12 mouse cellular contexts compared by ENCODE assay signal in the genomic region with DNA sequence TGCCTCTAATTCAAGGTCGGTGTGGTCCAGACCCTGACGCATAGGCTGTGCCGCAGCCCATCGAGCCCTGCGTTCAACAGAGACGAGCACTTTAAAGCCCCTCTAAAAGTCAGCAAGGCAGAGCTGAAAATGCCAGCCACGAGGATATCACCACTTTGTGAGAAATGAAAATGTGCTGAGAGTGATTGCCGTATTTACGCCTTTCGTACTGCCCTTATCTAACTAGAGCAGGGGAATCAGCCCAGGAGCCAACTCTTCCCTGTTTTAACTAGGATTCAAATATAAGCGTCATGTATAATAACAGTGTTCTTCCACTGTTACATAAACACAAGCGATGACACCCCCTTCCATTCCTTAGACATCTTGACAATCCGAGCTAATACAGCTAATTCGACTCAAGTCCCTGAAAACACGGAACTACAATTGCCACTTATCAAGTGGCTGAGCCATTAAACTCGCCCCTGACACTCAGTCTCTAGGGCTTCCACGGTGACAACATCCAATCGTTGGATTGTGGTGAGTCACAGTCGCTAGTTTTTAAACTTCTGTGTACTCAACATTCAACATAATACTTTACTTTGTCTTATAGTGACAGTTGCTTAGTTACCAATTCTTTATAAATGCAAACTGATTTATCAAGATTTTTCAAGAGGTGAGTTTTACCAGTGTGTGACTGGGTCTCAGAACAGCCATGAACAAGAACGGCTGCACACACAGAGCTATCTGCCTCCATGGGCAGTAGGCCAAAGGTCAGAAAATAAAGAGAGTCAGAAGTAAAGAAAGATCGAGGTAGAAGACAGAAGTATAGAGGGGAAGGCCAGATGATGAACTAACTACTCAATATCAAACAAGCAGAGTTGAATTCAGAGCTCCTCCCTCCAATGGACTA.
DNase-seq lines count a peak whose midpoint lies in the region; ATAC-seq and TF ChIP-seq lines count a peak whose summit lies in the region.
"Had no signal": no experiment of that assay in that cellular context is flagged by ENCODE, and none has a peak within 500 bp of the region (broad histone marks: within the 10 kb centered on the region; RNA-seq: fewer than 3 reads in every experiment).

No protein-coding gene starts in this region.

- no peaks in the 10 kb centered on the region for H3K79me2 ChIP-seq in MEL (ENCODE audit: control insufficient read depth, insufficient read depth, low read length, poor library complexity)

- ATAC-seq in frontal cortex, adult (ENCODE audit: low TSS enrichment): 0 out of 2 replicates have a peak, but pooled peaks have one; percentile 26
- peak; percentile 11 to 23; a peak in 1 of 4 replicates for ATAC-seq in hematopoietic stem cell, adult 5-6 weeks (replicated peaks in 1 of 2; ENCODE audit: insufficient read depth in 1 of 2, low FRiP score in 2 of 2, low TSS enrichment in 1 of 2, low read depth in 1 of 2, poor library complexity in 2 of 2, severe bottlenecking in 2 of 2)
- peak; percentile 71 for ATAC-seq in megakaryocyte-erythroid progenitor cell, adult 5-6 weeks (replicated peaks; ENCODE audit: low FRiP score, low TSS enrichment, poor library complexity, severe bottlenecking)
- ATAC-seq: forebrain, embryonic 14.5 days had no signal

- peaks cover 6 to 29% of the 10 kb centered on the region in 2 experiments for H3K4me1 ChIP-seq in MEL (ENCODE audit: control insufficient read depth in 1 of 2, insufficient read depth in 2 of 2, low read length in 2 of 2)
- H3K4me1 ChIP-seq: limb, embryonic 12.5 days had no signal

- TF ChIP-seq CTCF in MEL (IDR thresholded peaks at IDR 0.05 in 2 of 3, conservative IDR thresholded peaks at IDR 0.05 in 1 of 3; ENCODE audit: control insufficient read depth in 1 of 3, insufficient read depth in 1 of 3, low read depth in 2 of 3, low read length in 3 of 3, poor library complexity in 1 of 3, severe bottlenecking in 1 of 3): no peak

- TF ChIP-seq POLR2A in MEL (IDR thresholded peaks at IDR 0.05; ENCODE audit: control insufficient read depth in 1 of 2, insufficient read depth in 1 of 2, low read depth in 1 of 2, low read length in 2 of 2, poor library complexity in 1 of 2): no peak

- no peaks in the 10 kb centered on the region for H3K27me3 ChIP-seq in MEL (ENCODE audit: control insufficient read depth in 1 of 2, insufficient read depth in 2 of 2, low read length in 2 of 2)
- H3K27me3 ChIP-seq: limb, embryonic 12.5 days had no signal

- H3K36me3 ChIP-seq in MEL (ENCODE audit: control insufficient read depth in 1 of 2, insufficient read depth in 2 of 2, low read length in 2 of 2): peaks cover 0 to 21% of the 10 kb centered on the region in 2 experiments; a peak in 2 of 4 replicates
- H3K36me3 ChIP-seq: limb, embryonic 12.5 days had no signal

- no peak for DNase-seq in frontal cortex, adult 2 months (ENCODE audit: extremely low spot score in 1 of 2, low spot score in 1 of 2)
- peak; percentile 81 for DNase-seq in MEL (ENCODE audit: low read depth, low spot score)
- no peak for DNase-seq in right cerebral cortex, postnatal 14 days
- DNase-seq in right cerebral cortex, adult 18-20 months: no peak
- DNase-seq in cerebellum, adult 11-12 months: no peak
- DNase-seq: embryo, embryonic 11 days; heart, adult 2 months had no signal

- H3K9ac ChIP-seq in MEL (ENCODE audit: control insufficient read depth, low read depth, low read length, poor library complexity, severe bottlenecking): peak overlapping the region; percentile 60
- H3K9ac ChIP-seq: limb, embryonic 12.5 days had no signal

- no peak for TF ChIP-seq RAD21 in MEL (IDR thresholded peaks at IDR 0.05; ENCODE audit: low read depth, low read length)

- TF ChIP-seq EP300 in MEL (IDR thresholded peaks at IDR 0.05; ENCODE audit: low read depth in 1 of 2, low read length in 2 of 2): peak; percentile 74 to 82

- H3K4me3 ChIP-seq in MEL (ENCODE audit: control insufficient read depth in 1 of 2, insufficient read depth in 1 of 2, low read depth in 2 of 2, low read length in 2 of 2): peak overlapping the region; percentile 3 to 57
- H3K4me3 ChIP-seq: heart, adult 2 months; limb, embryonic 12.5 days had no signal

- H3K9me3 ChIP-seq in MEL (replicated peaks; ENCODE audit: insufficient read depth, low read length): no peaks in the 10 kb centered on the region
- H3K9me3 ChIP-seq: limb, embryonic 12.5 days had no signal

- H3K27ac ChIP-seq in MEL (ENCODE audit: control insufficient read depth, low read depth, low read length): peak overlapping the region; percentile 68
- H3K27ac ChIP-seq: heart, adult 2 months; limb, embryonic 12.5 days had no signal

TF ChIP-seq in MEL, 35 proteins besides CTCF, POLR2A, EP300 and RAD21:
- TF ChIP-seq RCOR1 (IDR thresholded peaks at IDR 0.05; ENCODE audit: low read depth, low read length) (0 out of 2 replicates have a peak, but pooled peaks have one; percentile 61), TCF12 (IDR thresholded peaks at IDR 0.05; ENCODE audit: low read depth, low read length) (peak; percentile 81; the same call in 1 of the 2 replicates), KAT2A (conservative IDR thresholded peaks at IDR 0.05; ENCODE audit: low read depth, low read length) (no peak), SIN3A (IDR thresholded peaks at IDR 0.05; ENCODE audit: low read length) (peak; percentile 44), SMC3 (IDR thresholded peaks at IDR 0.05; ENCODE audit: low read depth, low read length) (no peak), MXI1 (IDR thresholded peaks at IDR 0.05; ENCODE audit: low read depth, low read length) (peak; percentile 57; the same call in 1 of the 2 replicates), TAL1 (IDR thresholded peaks at IDR 0.05; ENCODE audit: low read length) (peak; percentile 86), GATA1 (IDR thresholded peaks at IDR 0.05; ENCODE audit: low read depth, low read length) (peak; percentile 76; the same call in 1 of the 2 replicates), USF1 (IDR thresholded peaks at IDR 0.05; ENCODE audit: low read depth, low read length) (no peak), MAFK (IDR thresholded peaks at IDR 0.05; ENCODE audit: borderline replicate concordance, low read depth, low read length) (no peak), GABPA (IDR thresholded peaks at IDR 0.05; ENCODE audit: low read depth, low read length) (no peak), TBP (IDR thresholded peaks at IDR 0.05; ENCODE audit: low read depth, low read length) (0 out of 2 replicates have a peak, but pooled peaks have one; percentile 14), POLR2AphosphoS5 (IDR thresholded peaks at IDR 0.05; ENCODE audit: borderline replicate concordance, low read depth, low read length) (no peak), NRF1 (IDR thresholded peaks at IDR 0.05; ENCODE audit: insufficient read depth, low read depth, low read length, poor library complexity, severe bottlenecking) (no peak)
TF ChIP-seq in MEL: peak in this region for 7.

Comparison
In these comparisons a context has a peak if more than half of its experiments do, and no peak if none do; other contexts are left out.
1. ATAC-seq: peak in every context shown above with its lines; median percentile 71 in megakaryocyte-erythroid progenitor cell, adult 5-6 weeks; 26 in frontal cortex, adult; 17 in hematopoietic stem cell, adult 5-6 weeks.